Mouse (Mus musculus) heart, embryonic 11.5 days (tissue): ENCODE data around the gene Mdga1. TPM values are rescaled to one million over a fixed set of nuclear protein-coding genes. Genes with fewer than 3 reads are reported as not detected.

Source experiments
- ATAC-seq: fragments of 200-750 bp; cut with Nextera tagmentation; replicated peaks from 2 replicates; pipeline ENCODE4 v1.8.0; 2017; ENCODE audit warnings: moderate library complexity; ENCODE audit not compliant: insufficient number of reproducible peaks, low FRiP score, low TSS enrichment
- H3K27ac ChIP-seq: fragments of 300-500 bp; sonication (generic); 2 replicates; pipeline ENCODE4 v1.5.1; 2014; ENCODE audit warnings: mild to moderate bottlenecking, low read depth, low read length
- H3K27me3 ChIP-seq: fragments of 300-500 bp; sonication (generic); 2 replicates; pipeline ENCODE4 v1.6.1; 2014; ENCODE audit warnings: mild to moderate bottlenecking, low read length, mixed read lengths; ENCODE audit not compliant: control insufficient read depth, insufficient read depth
- H3K36me3 ChIP-seq: fragments of 300-500 bp; sonication (generic); 2 replicates; pipeline ENCODE4 v1.6.1; 2014; ENCODE audit warnings: mild to moderate bottlenecking, low read length, moderate library complexity, mixed read lengths; ENCODE audit not compliant: control insufficient read depth, insufficient read depth
- H3K4me1 ChIP-seq: fragments of 300-500 bp; sonication (generic); 2 replicates; pipeline ENCODE4 v1.6.1; 2014; ENCODE audit warnings: low read length; ENCODE audit not compliant: control insufficient read depth, insufficient read depth
- H3K4me2 ChIP-seq: fragments of 300-500 bp; sonication (generic); 2 replicates; pipeline ENCODE4 v1.6.1; 2014; ENCODE audit warnings: mild to moderate bottlenecking, moderate library complexity
- H3K4me3 ChIP-seq: fragments of 300-500 bp; sonication (generic); 2 replicates; pipeline ENCODE4 v1.5.1; 2014; ENCODE audit warnings: low read depth, low read length
- H3K9ac ChIP-seq: fragments of 300-500 bp; sonication (generic); 2 replicates; pipeline ENCODE4 v1.6.1; 2014; ENCODE audit warnings: mild to moderate bottlenecking, low read depth, low read length, moderate library complexity
- H3K9me3 ChIP-seq: fragments of 300-500 bp; sonication (generic); replicated peaks from 2 replicates; pipeline ENCODE4 v1.6.1; 2016; ENCODE audit warnings: low read length; ENCODE audit not compliant: control insufficient read depth
- WGBS: fragments of 180-500 bp; shearing (Covaris S2); extraction: QIAGEN DNeasy Blood & Tissue Kit; methylation state at CpG from one replicate; pipeline ENCODE4 v1.1.7; 2014; ENCODE audit not compliant: insufficient replicate concordance; 5-methylcytosine and 5-hydroxymethylcytosine counted together
- polyA plus RNA-seq: library from polyadenylated mRNA; unstranded; fragments of >200 nt; fragmentation: Nextera tagmentation; extraction: Ambion mirVana; gene quantifications from 2 replicates; pipeline ENCODE4 v1.2.1, GENCODE M21; 2014

Gene Mdga1
- polyA plus RNA-seq, 1 experiment from 2014 or later: 1.7 TPM

DNA sequence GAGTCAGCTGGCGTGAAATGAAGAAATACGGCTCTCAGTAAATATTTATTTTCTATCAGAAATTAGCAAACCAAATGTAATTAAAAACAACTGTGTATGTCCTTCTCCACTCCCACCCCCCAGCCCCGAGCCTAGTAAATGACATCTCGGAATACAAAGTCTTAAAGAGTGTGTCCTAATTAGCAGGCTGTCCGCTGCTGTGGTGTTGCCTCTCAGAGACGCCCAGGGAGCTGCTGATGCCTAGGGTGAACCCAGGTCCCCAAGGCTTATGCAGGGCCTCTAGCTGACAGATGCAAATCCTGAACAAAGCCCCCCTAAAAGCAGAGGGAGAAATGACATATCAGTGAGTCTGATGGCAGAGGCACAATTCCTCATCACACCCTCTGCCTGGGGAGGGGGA lies 155.1 kb downstream of the Mdga1 start:
- no peak overlapping the region for H3K4me2 ChIP-seq
- no peaks in the 10 kb centered on the region for H3K36me3 ChIP-seq
- 0 out of 2 replicates have a peak, but pooled peaks cover 8% of the 10 kb centered on the region for H3K4me1 ChIP-seq
- no peak overlapping the region for H3K4me3 ChIP-seq
- ATAC-seq: no peak
- 36% methylated on average over 6 of the region's 6 CpGs for WGBS
- H3K9me3 ChIP-seq: no peaks in the 10 kb centered on the region
- no peak overlapping the region for H3K27ac ChIP-seq
- H3K27me3 ChIP-seq: peaks cover 4% of the 10 kb centered on the region; the same call in 1 of the 2 replicates
- no peak overlapping the region for H3K9ac ChIP-seq

DNA sequence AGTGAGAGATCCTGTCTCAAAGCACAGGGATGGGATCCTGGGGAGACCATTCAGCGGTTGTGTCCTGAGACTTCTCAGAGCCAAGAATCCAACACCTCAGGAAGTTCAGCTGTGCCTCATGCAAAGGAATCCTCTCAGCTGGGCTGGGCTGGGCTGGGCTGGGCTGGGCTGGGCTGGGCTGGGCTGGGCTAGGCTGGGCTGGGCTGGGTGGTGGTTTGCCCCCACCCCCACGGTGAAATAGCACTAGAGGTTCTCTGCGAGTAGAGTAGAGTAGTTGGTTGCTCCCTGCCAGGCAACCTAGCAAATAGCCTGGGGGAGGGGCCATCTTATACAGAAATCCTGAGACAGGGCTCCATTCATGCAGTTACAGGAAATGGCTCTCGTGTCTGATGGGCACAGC lies 156.6 kb downstream of the Mdga1 start:
- Histone ChIP-seq H3K4me1 (0 out of 2 replicates have a peak, but pooled peaks cover 1% of the 10 kb centered on the region), H3K4me2 (no peak overlapping the region), H3K27me3 (no peaks in the 10 kb centered on the region), H3K9ac (no peak overlapping the region), H3K36me3 (no peaks in the 10 kb centered on the region), H3K4me3 (no peak overlapping the region), H3K9me3 (no peaks in the 10 kb centered on the region), H3K27ac (no peak overlapping the region)
- ATAC-seq: no peak
- WGBS: 14% methylated on average over 4 of the region's 4 CpGs

DNA sequence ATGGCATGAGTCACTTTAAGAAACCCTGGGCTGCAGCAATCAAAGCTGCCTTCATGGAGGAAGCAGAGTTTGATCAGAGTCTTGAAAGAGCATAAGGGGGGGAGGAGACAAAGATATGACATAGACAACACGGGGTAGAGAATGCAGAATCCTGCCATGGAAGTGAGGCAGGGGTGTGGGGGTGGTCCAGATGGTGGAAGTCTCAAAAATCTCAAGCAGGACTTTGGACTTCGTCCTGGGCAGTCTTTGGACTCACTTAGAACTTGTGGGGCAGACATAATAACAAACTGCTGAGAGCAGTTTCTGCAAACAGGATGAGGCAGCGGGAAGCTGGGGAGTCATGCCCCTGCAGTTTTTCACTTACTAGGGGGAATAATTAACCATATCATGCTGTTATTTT lies 166.3 kb downstream of the Mdga1 start:
- 76% methylated on average over 3 of the region's 3 CpGs for WGBS
- H3K36me3 ChIP-seq: no peaks in the 10 kb centered on the region
- H3K4me2 ChIP-seq: no peak overlapping the region
- no peak overlapping the region for H3K9ac ChIP-seq
- H3K9me3 ChIP-seq: peaks cover 2% of the 10 kb centered on the region; the same call in 1 of the 2 replicates
- no peak overlapping the region for H3K27ac ChIP-seq
- H3K27me3 ChIP-seq: peaks cover 7% of the 10 kb centered on the region
- no peak overlapping the region for H3K4me3 ChIP-seq
- no peaks in the 10 kb centered on the region for H3K4me1 ChIP-seq
- ATAC-seq: no peak

- H3K9me3 ChIP-seq: peaks cover 2% of the 10 kb centered on the region; the same call in 1 of the 2 replicates
- H3K27me3 ChIP-seq: peaks cover 12% of the 10 kb centered on the region
- WGBS: 28% methylated on average over 4 of the region's 4 CpGs
- no peaks in the 10 kb centered on the region for H3K36me3 ChIP-seq
- no peak overlapping the region for H3K4me2 ChIP-seq
- H3K4me1 ChIP-seq: no peaks in the 10 kb centered on the region; the same call in 1 of the 2 replicates
- no peak for ATAC-seq
- H3K9ac ChIP-seq: no peak overlapping the region
- no peak overlapping the region for H3K4me3 ChIP-seq
- H3K27ac ChIP-seq: no peak overlapping the region
Measured at GRCm38 (mm10) chr17:29801358-29801757, 168.5 kb downstream of the Mdga1 start.

- Histone ChIP-seq H3K4me3 (no peak overlapping the region), H3K9ac (no peak overlapping the region), H3K9me3 (no peaks in the 10 kb centered on the region), H3K36me3 (no peaks in the 10 kb centered on the region), H3K27me3 (peaks cover 17% of the 10 kb centered on the region), H3K4me1 (peaks cover 5% of the 10 kb centered on the region), H3K27ac (no peak overlapping the region), H3K4me2 (no peak overlapping the region)
- 38% methylated on average over 6 of the region's 6 CpGs for WGBS
- no peak for ATAC-seq
Measured at GRCm38 (mm10) chr17:29800096-29800455, 169.8 kb downstream of the Mdga1 start.

DNA sequence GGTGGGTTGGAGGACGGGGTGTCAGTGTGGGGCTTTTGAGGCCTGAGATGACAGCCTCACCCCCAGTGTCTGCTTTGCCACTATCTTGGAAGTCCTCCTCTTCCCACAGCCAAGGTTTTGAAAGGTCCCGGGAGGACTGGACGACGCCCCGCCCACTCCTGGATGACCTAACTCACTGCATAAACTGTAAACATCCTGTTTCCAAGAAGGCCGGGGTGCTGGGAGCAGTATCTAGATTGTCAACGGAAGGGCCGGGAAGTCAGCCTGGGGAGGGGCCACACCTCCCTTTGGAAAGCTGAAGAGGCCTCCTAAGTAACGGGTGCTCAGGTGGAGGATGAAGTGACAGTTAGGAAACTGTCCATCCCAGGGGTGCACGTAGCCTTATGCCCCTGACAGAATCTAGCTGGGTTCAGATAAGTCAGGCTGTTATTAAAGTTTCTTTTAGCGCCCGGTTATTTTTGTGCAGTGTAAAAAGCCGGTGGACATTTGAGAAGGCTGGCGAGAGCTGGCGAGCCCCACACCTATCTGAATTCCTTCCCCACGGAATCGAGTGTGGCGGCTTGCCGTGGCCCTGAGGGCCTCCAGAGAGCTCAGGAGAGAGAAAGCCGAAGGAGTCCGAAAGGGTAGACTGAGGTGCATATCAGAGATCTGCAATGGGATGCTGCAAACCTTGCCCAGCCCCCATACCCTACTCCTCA lies 170.3 kb downstream of the Mdga1 start:
- Histone ChIP-seq H3K4me3 (no peak overlapping the region), H3K27me3 (peaks cover 17% of the 10 kb centered on the region), H3K4me1 (peaks cover 6% of the 10 kb centered on the region), H3K4me2 (no peak overlapping the region), H3K9me3 (no peaks in the 10 kb centered on the region), H3K27ac (no peak overlapping the region), H3K36me3 (no peaks in the 10 kb centered on the region), H3K9ac (no peak overlapping the region)
- ATAC-seq: no peak
- whole genome bisulfite sequencing: 45% methylated on average over 21 of the region's 21 CpGs

- Histone ChIP-seq H3K9ac (no peak overlapping the region), H3K36me3 (no peaks in the 10 kb centered on the region), H3K4me2 (no peak overlapping the region), H3K27me3 (peaks cover 21% of the 10 kb centered on the region), H3K9me3 (no peaks in the 10 kb centered on the region), H3K4me1 (peaks cover 6% of the 10 kb centered on the region), H3K27ac (no peak overlapping the region), H3K4me3 (no peak overlapping the region)
- WGBS: 32% methylated on average over 10 of the region's 10 CpGs
- ATAC-seq: no peak; the same call in 1 of the 2 replicates
Measured at GRCm38 (mm10) chr17:29798151-29798550, 171.7 kb downstream of the Mdga1 start.

DNA sequence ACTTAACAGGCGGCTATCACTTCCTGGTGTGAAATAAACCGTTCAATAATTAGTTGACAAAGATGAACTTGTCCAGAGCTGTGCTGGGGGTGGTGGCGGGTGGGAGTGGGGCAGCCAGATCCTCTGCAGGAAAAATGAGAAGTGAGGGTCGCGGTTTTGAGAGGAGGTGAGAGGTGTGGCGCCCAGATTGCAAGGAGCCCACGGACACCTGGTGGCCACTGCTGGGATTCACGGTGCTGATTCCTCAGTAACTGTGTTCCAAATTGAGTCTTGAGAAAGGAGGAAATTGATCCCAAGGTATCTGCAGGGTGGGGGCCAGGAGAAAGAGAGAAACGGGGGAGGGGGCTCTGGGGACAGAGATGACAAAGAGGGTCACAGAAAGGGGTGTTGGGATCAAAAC lies 173.1 kb downstream of the Mdga1 start:
- Histone ChIP-seq H3K4me3 (no peak overlapping the region), H3K27me3 (peaks cover 21% of the 10 kb centered on the region), H3K4me1 (peaks cover 6% of the 10 kb centered on the region), H3K9ac (no peak overlapping the region), H3K27ac (no peak overlapping the region), H3K4me2 (no peak overlapping the region), H3K9me3 (no peaks in the 10 kb centered on the region), H3K36me3 (no peaks in the 10 kb centered on the region)
- ATAC-seq: no peak
- WGBS: 26% methylated on average over 9 of the region's 9 CpGs

DNA sequence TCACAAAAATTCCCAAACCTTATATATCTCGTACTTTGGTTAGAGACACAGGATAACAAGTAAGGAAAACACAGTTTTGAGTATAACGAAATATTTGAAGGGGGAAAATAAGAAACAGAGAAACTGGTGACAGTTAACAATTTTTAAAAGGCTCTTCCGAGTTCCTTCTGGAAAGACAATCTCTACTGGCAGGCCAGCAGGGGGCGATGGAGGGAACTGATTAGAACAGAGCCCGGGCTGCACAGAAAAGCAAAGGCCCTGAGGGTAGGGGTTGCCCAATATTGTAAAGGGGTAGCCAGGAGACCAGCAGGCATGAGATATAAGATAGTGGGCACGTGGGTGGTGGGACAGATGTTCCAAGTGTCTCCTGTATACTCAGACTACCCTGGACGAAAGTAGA lies 173.8 kb downstream of the Mdga1 start:
- H3K9ac ChIP-seq: no peak overlapping the region

More for the DNA sequence above, 173.8 kb downstream of the Mdga1 start:
- ATAC-seq: no peak
- H3K4me3 ChIP-seq: no peak overlapping the region
- no peak overlapping the region for H3K27ac ChIP-seq
- 9% methylated on average over 7 of the region's 7 CpGs for WGBS
- 0 out of 2 replicates have a peak overlapping the region, but pooled peaks have one; percentile 14 for H3K4me2 ChIP-seq
- H3K27me3 ChIP-seq: peaks cover 21% of the 10 kb centered on the region
- H3K4me1 ChIP-seq: peaks cover 6% of the 10 kb centered on the region
- no peaks in the 10 kb centered on the region for H3K9me3 ChIP-seq
- no peaks in the 10 kb centered on the region for H3K36me3 ChIP-seq
